Comparison of ENCODE assay signal across 8 mouse cellular contexts in genomic region chr12:31350191-31350943, GRCm38 (mm10). TPM values are rescaled to one million over a fixed set of nuclear protein-coding genes. Genes with fewer than 3 reads are reported as not detected.
DNase-seq lines count a peak whose midpoint lies in the region; ATAC-seq and TF ChIP-seq lines count a peak whose summit lies in the region.

No protein-coding gene starts in this region.

- ATAC-seq in kidney, embryonic 15.5 days (replicated peaks; ENCODE audit: low FRiP score): no peak
- 0 out of 2 replicates have a peak, but pooled peaks have one; percentile 7 for ATAC-seq in hindbrain, embryonic 11.5 days (ENCODE audit: low FRiP score)
- ATAC-seq in midbrain, embryonic 11.5 days (ENCODE audit: low FRiP score): no peak; the same call in 1 of the 2 replicates

- H3K27me3 ChIP-seq in kidney, embryonic 15.5 days: no peaks in the 10 kb centered on the region
- H3K27me3 ChIP-seq in hindbrain, embryonic 11.5 days (ENCODE audit: control insufficient read depth, insufficient read depth, low read length): no peaks in the 10 kb centered on the region
- no peaks in the 10 kb centered on the region for H3K27me3 ChIP-seq in midbrain, embryonic 11.5 days (ENCODE audit: control insufficient read depth, insufficient read depth, low read length)

- H3K9me3 ChIP-seq in kidney, embryonic 15.5 days (replicated peaks): no peaks in the 10 kb centered on the region
- H3K9me3 ChIP-seq in hindbrain, embryonic 11.5 days (ENCODE audit: control insufficient read depth, low read length): no peaks in the 10 kb centered on the region
- H3K9me3 ChIP-seq in midbrain, embryonic 11.5 days (ENCODE audit: control insufficient read depth, low read length): no peaks in the 10 kb centered on the region

- WGBS in kidney, embryonic 15.5 days: 24% methylated on average over 15 of the region's 15 CpGs
- WGBS in hindbrain, embryonic 11.5 days: 31% methylated on average over 15 of the region's 15 CpGs
- WGBS in midbrain, embryonic 11.5 days: 31% methylated on average over 15 of the region's 15 CpGs

- peaks cover 27% of the 10 kb centered on the region for H3K36me3 ChIP-seq in kidney, embryonic 15.5 days
- H3K36me3 ChIP-seq in hindbrain, embryonic 11.5 days (ENCODE audit: control insufficient read depth, insufficient read depth, low read length): 0 out of 2 replicates have a peak, but pooled peaks cover 3% of the 10 kb centered on the region
- peaks cover 4% of the 10 kb centered on the region; the same call in 1 of the 2 replicates for H3K36me3 ChIP-seq in midbrain, embryonic 11.5 days (ENCODE audit: control insufficient read depth, insufficient read depth, low read length)

- DNase-seq in kidney, postnatal 4 days: no peak
- no peak for DNase-seq in hindbrain, embryonic 11.5 days (ENCODE audit: low spot score)
- DNase-seq in midbrain, embryonic 11.5 days (ENCODE audit: low spot score, missing footprints): peak; percentile 84
- DNase-seq in cerebellum, adult 11-12 months: no peak
- no peak for DNase-seq in spleen, adult 12 weeks (ENCODE audit: low spot score)
- DNase-seq in ovary, postnatal 10 days (ENCODE audit: low spot score): no peak

- no peak for TF ChIP-seq CTCF in bone marrow macrophage, adult 2 months (IDR thresholded peaks at IDR 0.05; ENCODE audit: low read depth, low read length)

- peak overlapping the region; percentile 76 for H3K4me3 ChIP-seq in kidney, embryonic 15.5 days (replicated peaks)
- H3K4me3 ChIP-seq in bone marrow macrophage, adult 2 months (ENCODE audit: insufficient read depth, low read length): peak overlapping the region; percentile 84
- H3K4me3 ChIP-seq in hindbrain, embryonic 11.5 days (ENCODE audit: low read depth, low read length): peak overlapping the region; percentile 96
- H3K4me3 ChIP-seq in midbrain, embryonic 11.5 days (ENCODE audit: low read depth, low read length): peak overlapping the region; percentile 97

- peak overlapping the region; percentile 85 for H3K9ac ChIP-seq in kidney, embryonic 15.5 days
- peak overlapping the region; percentile 92 for H3K9ac ChIP-seq in hindbrain, embryonic 11.5 days (ENCODE audit: low read depth, low read length)
- peak overlapping the region; percentile 96 for H3K9ac ChIP-seq in midbrain, embryonic 11.5 days (ENCODE audit: low read length)

- peaks cover 11% of the 10 kb centered on the region for H3K4me1 ChIP-seq in kidney, embryonic 15.5 days
- H3K4me1 ChIP-seq in bone marrow macrophage, adult 2 months (ENCODE audit: control insufficient read depth, insufficient read depth, low read length): peaks cover 3% of the 10 kb centered on the region
- no peaks in the 10 kb centered on the region for H3K4me1 ChIP-seq in hindbrain, embryonic 11.5 days (replicated peaks; ENCODE audit: control insufficient read depth, insufficient read depth, low read length)
- H3K4me1 ChIP-seq in midbrain, embryonic 11.5 days (ENCODE audit: control insufficient read depth, insufficient read depth, low read length): peaks cover 5% of the 10 kb centered on the region

- H3K27ac ChIP-seq in kidney, embryonic 15.5 days: peak overlapping the region; percentile 88; the same call in 1 of the 2 replicates
- H3K27ac ChIP-seq in bone marrow macrophage, adult 2 months (ENCODE audit: insufficient read depth, low read depth, low read length): peak overlapping the region; percentile 52; the same call in 1 of the 2 replicates
- no peak overlapping the region for H3K27ac ChIP-seq in hindbrain, embryonic 11.5 days (ENCODE audit: low read depth, low read length)
- H3K27ac ChIP-seq in midbrain, embryonic 11.5 days (ENCODE audit: low read depth, low read length): no peak overlapping the region

- no peak for TF ChIP-seq POLR2A in bone marrow macrophage, adult 2 months (IDR thresholded peaks at IDR 0.05; ENCODE audit: borderline replicate concordance, low read depth, low read length)

- peak overlapping the region; percentile 67 for H3K4me2 ChIP-seq in kidney, embryonic 15.5 days
- peak overlapping the region; percentile 75 for H3K4me2 ChIP-seq in hindbrain, embryonic 11.5 days (replicated peaks; ENCODE audit: low read depth, low read length)
- peak overlapping the region; percentile 85 for H3K4me2 ChIP-seq in midbrain, embryonic 11.5 days

RNA-seq across cellular contexts. Expression of gene Dld, which starts 0.9 kb away (rescaled TPM):
- polyA plus RNA-seq in kidney, embryonic 15.5 days (2015; fragmentation: Nextera tagmentation; extraction: Ambion mirVana): 144 and 151 TPM in 2 replicates
- polyA plus RNA-seq in bone marrow macrophage, adult 2 months (2012; ENCODE audit: insufficient read depth, insufficient read length, missing spikeins): 65.3 and 76.6 TPM in 2 replicates
- 165 and 170 TPM in 2 replicates for polyA plus RNA-seq in hindbrain, embryonic 11.5 days (2014; fragmentation: Nextera tagmentation; extraction: Ambion mirVana)
- 159 and 186 TPM in 2 replicates for polyA plus RNA-seq in midbrain, embryonic 11.5 days (2014; fragmentation: Nextera tagmentation; extraction: Ambion mirVana)

RNA-seq across cellular contexts. Expression of gene Slc26a3, which starts 40.3 kb away (rescaled TPM):
- 0.05 TPM in 1 of 2 replicates, not detected in the other for polyA plus RNA-seq in kidney, embryonic 15.5 days (2015; fragmentation: Nextera tagmentation; extraction: Ambion mirVana)
- not detected in 2 replicates for polyA plus RNA-seq in bone marrow macrophage, adult 2 months (2012; ENCODE audit: insufficient read depth, insufficient read length, missing spikeins)
- polyA plus RNA-seq in hindbrain, embryonic 11.5 days (2014; fragmentation: Nextera tagmentation; extraction: Ambion mirVana): 0.09 TPM in 1 of 2 replicates, not detected in the other
- not detected in 2 replicates for polyA plus RNA-seq in midbrain, embryonic 11.5 days (2014; fragmentation: Nextera tagmentation; extraction: Ambion mirVana)

Comparison
In these comparisons a context has a peak if more than half of its experiments do, and no peak if none do; other contexts are left out.
1. H3K27ac ChIP-seq: peak in kidney, embryonic 15.5 days (single experiment) and bone marrow macrophage, adult 2 months (single experiment); none in hindbrain, embryonic 11.5 days (single experiment) and midbrain, embryonic 11.5 days (single experiment).
2. Peak in every context shown above with its lines, with median percentiles within 50 percentile points of each other: H3K4me2 ChIP-seq, H3K4me3 ChIP-seq and H3K9ac ChIP-seq.